Mouse (Mus musculus): ENCODE results near the gene Fbxo47. TPM values are rescaled to one million over a fixed set of nuclear protein-coding genes. Genes with fewer than 3 reads are reported as not detected.

Gene Fbxo47
- total RNA-seq, 2 experiments from 2014 or later, result 0.14 to 0.20 TPM

- intact Hi-C loops (cut with DNase I), result no loop called here
- H3K27ac ChIP-seq, result peak overlapping the region; percentile 32; the same call in 1 of the 2 replicates
These were observed 59.8 kb downstream of the Fbxo47 start for GRCm38 (mm10) chr11:97824168-97824567.

GRCm38 (mm10) chr11:97822840-97823603, 60.9 kb downstream of the Fbxo47 start:
- H3K4me3 ChIP-seq, result peak overlapping the region; percentile 48
- TF ChIP-seq CTCF (IDR thresholded peaks at IDR 0.05), result no peak
- intact Hi-C loops (cut with DNase I), result no loop called here
- DNase-seq, result peak; percentile 73
- H3K27ac ChIP-seq, result peak overlapping the region; percentile 78

More at GRCm38 (mm10) chr11:97824168-97824567, 59.8 kb downstream of the Fbxo47 start:
- no peak for TF ChIP-seq CTCF (IDR thresholded peaks at IDR 0.05)
- H3K4me3 ChIP-seq, result no peak overlapping the region
- DNase-seq, result no peak

DNA sequence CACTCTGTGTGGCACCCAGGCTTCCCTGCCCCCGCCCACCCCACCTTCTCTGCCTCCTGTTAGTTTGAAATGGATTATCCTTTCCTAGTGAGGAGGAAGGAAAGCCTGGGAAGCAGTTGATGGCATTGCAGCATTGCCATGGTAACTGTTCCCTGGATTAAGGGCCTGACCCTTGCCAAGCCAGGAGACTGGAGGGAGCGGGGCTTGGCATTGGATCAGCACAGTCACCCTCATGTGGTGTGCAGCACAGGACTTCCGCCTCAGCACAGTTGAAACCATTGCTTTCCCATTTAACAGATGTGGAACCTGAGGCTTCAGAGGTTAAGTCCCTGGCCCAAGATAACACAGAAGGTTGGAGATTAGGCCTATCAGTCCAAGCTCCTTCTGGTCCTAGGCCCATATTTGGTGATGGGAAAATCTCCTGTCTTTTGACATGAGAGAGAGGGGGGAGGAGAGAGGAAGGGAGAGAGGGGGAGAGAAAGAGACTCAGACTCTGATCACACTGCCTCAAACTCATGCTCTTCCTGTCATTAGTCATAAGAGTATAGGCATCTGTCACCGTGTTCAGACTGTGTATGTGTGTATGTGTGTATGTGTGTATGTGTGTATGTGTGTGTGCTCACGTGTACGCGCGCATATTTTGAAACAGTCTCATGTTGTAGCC, 62.4 kb downstream of the Fbxo47 start:
- intact Hi-C loops (cut with DNase I), result no loop called here
- TF ChIP-seq CTCF (IDR thresholded peaks at IDR 0.05), result no peak
- Histone ChIP-seq H3K27ac (peak overlapping the region; percentile 80), H3K4me3 (no peak overlapping the region)
- peak; percentile 27 for DNase-seq

GRCm38 (mm10) chr11:97820840-97821239, 63.1 kb downstream of the Fbxo47 start:
- DNase-seq, result peak; percentile 87
- no peak for TF ChIP-seq CTCF (IDR thresholded peaks at IDR 0.05)
- no peak overlapping the region for H3K4me3 ChIP-seq
- peak overlapping the region; percentile 80 for H3K27ac ChIP-seq
- intact Hi-C loops (cut with DNase I), result no loop called here

GRCm38 (mm10) chr11:97819923-97820322, 64.0 kb downstream of the Fbxo47 start:
- H3K27ac ChIP-seq, result peak overlapping the region; percentile 80
- intact Hi-C loops (cut with DNase I), result no loop called here

GRCm38 (mm10) chr11:97819102-97819501, 64.9 kb downstream of the Fbxo47 start:
- intact Hi-C loops (cut with DNase I), result no loop called here
- TF ChIP-seq CTCF (IDR thresholded peaks at IDR 0.05), result no peak

More at GRCm38 (mm10) chr11:97819923-97820322, 64.0 kb downstream of the Fbxo47 start:
- TF ChIP-seq CTCF (IDR thresholded peaks at IDR 0.05), result no peak
- 0 out of 2 replicates have a peak overlapping the region, but pooled peaks have one; percentile 11 for H3K4me3 ChIP-seq
- peak; percentile 46 for DNase-seq

DNA sequence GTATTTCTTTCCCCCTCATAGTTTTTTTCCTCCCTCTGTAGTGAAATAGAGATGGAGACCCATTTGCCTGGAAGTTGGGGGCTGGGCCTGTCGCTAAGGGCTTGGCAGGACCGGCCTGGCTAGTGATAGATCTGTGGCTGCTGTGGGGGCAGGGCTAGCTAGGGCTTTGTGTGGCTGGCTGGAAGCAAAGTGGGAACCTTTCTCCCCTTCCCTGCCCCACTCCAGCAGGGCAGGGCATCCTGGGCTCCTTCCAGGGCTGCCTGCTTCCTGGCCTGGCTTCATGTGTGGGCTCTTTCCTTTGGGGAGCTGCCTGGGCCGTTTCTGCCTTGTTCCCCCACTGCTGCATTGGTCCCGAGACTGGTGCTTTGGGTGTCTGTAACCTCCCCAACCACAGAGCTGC, 65.4 kb downstream of the Fbxo47 start:
- Histone ChIP-seq H3K4me3 (no peak overlapping the region), H3K27ac (peak overlapping the region; percentile 70)
- DNase-seq, result peak; percentile 56
- TF ChIP-seq CTCF (IDR thresholded peaks at IDR 0.05), result no peak
- intact Hi-C loops (cut with DNase I), result no loop called here

More at GRCm38 (mm10) chr11:97819102-97819501, 64.9 kb downstream of the Fbxo47 start:
- Histone ChIP-seq H3K4me3 (no peak overlapping the region), H3K27ac (peak overlapping the region; percentile 80)
- DNase-seq, result no peak

DNA sequence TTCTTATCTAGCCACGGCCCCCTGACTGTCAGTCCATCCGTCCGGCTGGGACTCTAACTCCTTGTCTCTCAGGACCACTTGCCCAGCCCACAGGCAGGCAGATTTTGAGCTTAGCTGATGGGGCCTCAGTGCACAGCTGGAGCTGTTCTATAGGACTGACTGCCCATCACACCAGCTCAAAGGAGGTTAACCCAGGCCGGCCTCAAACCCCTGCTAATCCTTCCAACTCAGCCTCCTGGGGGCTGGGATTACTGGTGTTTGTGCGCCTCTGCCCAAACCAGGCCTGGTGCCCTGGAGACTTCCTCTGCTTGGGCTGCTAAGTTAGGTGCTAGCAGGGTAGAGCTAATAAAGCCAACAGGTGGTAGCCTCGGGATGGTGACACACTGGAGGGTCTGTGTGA, 66.0 kb downstream of the Fbxo47 start:
- Histone ChIP-seq H3K4me3 (peak overlapping the region; percentile 15; the same call in 1 of the 2 replicates), H3K27ac (peak overlapping the region; percentile 70)
- DNase-seq, result peak; percentile 16
- TF ChIP-seq CTCF (IDR thresholded peaks at IDR 0.05), result no peak
- intact Hi-C loops (cut with DNase I), result no loop called here

GRCm38 (mm10) chr11:97817379-97817778, 66.6 kb downstream of the Fbxo47 start:
- peak overlapping the region; percentile 11; the same call in 1 of the 2 replicates for H3K4me3 ChIP-seq
- DNase-seq, result peak; percentile 46
- intact Hi-C loops (cut with DNase I), result no loop called here
- TF ChIP-seq CTCF (IDR thresholded peaks at IDR 0.05), result no peak
- peak overlapping the region; percentile 70 for H3K27ac ChIP-seq

DNA sequence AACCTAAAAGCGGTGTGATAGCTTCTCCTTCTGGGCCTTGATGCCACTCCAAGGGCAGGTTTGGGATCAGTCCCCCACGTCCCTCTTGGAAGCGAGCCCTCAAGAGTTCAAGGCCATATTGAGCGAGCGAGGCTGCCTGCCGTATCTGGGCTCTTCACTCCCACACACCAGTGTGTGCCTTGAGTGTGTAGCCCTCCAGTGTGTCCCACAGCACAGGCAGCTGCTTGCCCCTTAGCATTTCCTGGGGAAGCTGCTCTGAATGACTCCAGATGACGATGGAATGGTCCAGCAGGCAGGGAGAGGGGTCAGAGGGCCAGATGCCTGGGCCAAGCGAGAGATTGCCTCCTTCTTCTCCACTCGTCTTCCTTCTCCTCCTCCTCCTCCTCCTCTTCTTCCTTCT, 67.0 kb downstream of the Fbxo47 start:
- DNase-seq, result peak; percentile 22
- TF ChIP-seq CTCF (IDR thresholded peaks at IDR 0.05), result no peak
- H3K27ac ChIP-seq, result peak overlapping the region; percentile 70
- intact Hi-C loops (cut with DNase I), result no loop called here
- peak overlapping the region; percentile 28 for H3K4me3 ChIP-seq

DNA sequence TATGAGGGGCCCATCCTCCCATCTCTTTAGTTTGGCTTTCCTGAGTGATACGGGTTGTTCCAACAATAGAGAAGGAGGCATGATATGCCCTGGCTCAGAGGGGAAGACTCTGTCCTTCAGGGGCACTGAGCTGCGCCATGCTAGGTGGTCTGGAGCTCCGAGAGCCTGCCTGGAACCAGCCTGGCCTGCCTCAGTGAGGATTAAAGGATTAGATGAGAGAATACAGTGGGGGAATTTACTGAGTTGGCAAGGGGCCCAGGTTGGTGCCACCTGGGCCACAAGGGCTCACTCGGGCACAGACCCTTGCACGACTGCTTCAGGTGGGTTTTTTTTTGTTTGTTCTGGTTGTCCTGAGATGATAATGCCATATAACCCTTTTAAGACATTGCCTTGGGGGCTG, 67.8 kb downstream of the Fbxo47 start:
- DNase-seq, result peak; percentile 16
- TF ChIP-seq CTCF (IDR thresholded peaks at IDR 0.05), result no peak
- no peak overlapping the region for H3K4me3 ChIP-seq
- peak overlapping the region; percentile 31 for H3K27ac ChIP-seq
- intact Hi-C loops (cut with DNase I), result no loop called here

DNA sequence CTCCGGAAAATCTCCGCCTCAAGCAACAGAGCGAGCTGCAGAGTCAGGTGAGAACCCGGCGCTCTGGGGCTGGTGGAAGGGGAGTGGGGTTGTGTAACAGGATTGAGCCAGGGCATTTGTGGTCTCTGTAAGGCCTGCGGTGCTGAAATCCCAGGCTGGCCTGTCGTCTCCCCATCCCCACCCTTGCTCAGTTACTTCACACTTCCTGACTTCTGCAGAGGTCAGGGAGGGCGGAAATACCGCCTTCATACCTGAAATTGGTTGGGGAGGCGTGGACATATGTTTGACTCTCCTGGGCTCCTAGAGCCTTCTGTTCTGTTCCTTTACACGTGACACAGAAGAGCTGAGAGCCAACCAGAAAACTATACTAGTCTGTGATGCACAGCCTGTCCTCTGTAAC, 68.2 kb downstream of the Fbxo47 start:
- TF ChIP-seq CTCF (IDR thresholded peaks at IDR 0.05), result no peak
- no peak for DNase-seq
- no peak overlapping the region for H3K4me3 ChIP-seq
- intact Hi-C loops (cut with DNase I), result no loop called here
- H3K27ac ChIP-seq, result peak overlapping the region; percentile 53
